Mouse (Mus musculus) MEL (cell line): ENCODE measurements at regions not wholly inside any gene's neighbourhood (a gene's known extent, or its start where the extent isn't known, plus 50 kb on each side); places are given as distances from the start of the nearest gene placed in this dataset.

Experiments used
- DNase-seq: peaks from one replicate; pipeline ENCODE4 v3.0.0; 2011; ENCODE audit warnings: low read depth, low spot score
- H3K27ac ChIP-seq: 2 replicates; pipeline ENCODE4 v1.5.1; 2012; ENCODE audit warnings: low read depth, mild to moderate bottlenecking, control low read depth, low read length, moderate library complexity; ENCODE audit not compliant: control insufficient read depth
- H3K27me3 ChIP-seq, 2 experiments: fragments of 150-350 bp in 1 of 2; sonication (generic) in 1 of 2; 2 replicates each; pipeline ENCODE4 v1.6.1; 2012; ENCODE audit warnings: low read length in 2 of 2, mild to moderate bottlenecking in 2 of 2, improper control_type of control experiment in 1 of 2, moderate library complexity in 1 of 2; ENCODE audit not compliant: insufficient read depth in 2 of 2, control insufficient read depth in 1 of 2
- H3K36me3 ChIP-seq, 2 experiments: 2 replicates each; pipeline ENCODE4 v1.6.1; 2012 to 2014; ENCODE audit warnings: low read length in 2 of 2, improper control_type of control experiment in 1 of 2, inconsistent platforms in 1 of 2, mild to moderate bottlenecking in 1 of 2; ENCODE audit not compliant: insufficient read depth in 2 of 2, control insufficient read depth in 1 of 2
- H3K4me1 ChIP-seq, 2 experiments: fragments of 150-350 bp in 1 of 2; sonication (generic) in 1 of 2; 2 replicates each; pipeline ENCODE4 v1.6.1; 2012; ENCODE audit warnings: low read length in 2 of 2, improper control_type of control experiment in 1 of 2, mild to moderate bottlenecking in 1 of 2; ENCODE audit not compliant: insufficient read depth in 2 of 2, control insufficient read depth in 1 of 2
- H3K4me3 ChIP-seq, 2 experiments: fragments of 150-350 bp in 1 of 2; sonication (generic) in 1 of 2; 2 replicates each; pipeline ENCODE4 v1.5.1; 2012; ENCODE audit warnings: low read depth in 2 of 2, low read length in 2 of 2, mild to moderate bottlenecking in 2 of 2, moderate library complexity in 2 of 2, control low read depth in 1 of 2, improper control_type of control experiment in 1 of 2; ENCODE audit not compliant: control insufficient read depth in 1 of 2, insufficient read depth in 1 of 2
- H3K79me2 ChIP-seq: 2 replicates; pipeline ENCODE4 v1.6.1; 2012; ENCODE audit warnings: mild to moderate bottlenecking, low read length, moderate library complexity; ENCODE audit not compliant: control insufficient read depth, poor library complexity, insufficient read depth
- H3K9ac ChIP-seq: 2 replicates; pipeline ENCODE4 v1.6.1; 2012; ENCODE audit warnings: low read depth, mild to moderate bottlenecking, control low read depth, low read length, moderate library complexity; ENCODE audit not compliant: control insufficient read depth, poor library complexity, severe bottlenecking
- H3K9me3 ChIP-seq: fragments of 150-350 bp; sonication (generic); replicated peaks from 2 replicates; pipeline ENCODE4 v1.6.1; 2012; ENCODE audit warnings: mild to moderate bottlenecking, low read length, improper control_type of control experiment, moderate library complexity; ENCODE audit not compliant: insufficient read depth
- BHLHE40 ChIP-seq: IDR thresholded peaks from 2 replicates; pipeline ENCODE4 v1.6.1; 2012; ENCODE audit warnings: low read depth, mild to moderate bottlenecking, inconsistent platforms, low read length, improper control_type of control experiment, borderline replicate concordance
- E2F4 ChIP-seq: IDR thresholded peaks from 2 replicates; pipeline ENCODE4 v1.6.1; 2011; ENCODE audit warnings: low read depth, low read length, improper control_type of control experiment, borderline replicate concordance
- ELF1 ChIP-seq: IDR thresholded peaks from 2 replicates; pipeline ENCODE4 v1.6.1; 2014; ENCODE audit warnings: low read depth, mild to moderate bottlenecking, inconsistent platforms, low read length, improper control_type of control experiment, moderate library complexity
- EP300 ChIP-seq, 2 experiments: IDR thresholded peaks; 2 replicates each; pipeline ENCODE4 v1.6.1; 2011; ENCODE audit warnings: improper control_type of control experiment in 2 of 2, low read length in 2 of 2, low read depth in 1 of 2, mild to moderate bottlenecking in 1 of 2
- HCFC1 ChIP-seq: IDR thresholded peaks from 2 replicates; pipeline ENCODE4 v1.6.1; 2012; ENCODE audit warnings: low read depth, mild to moderate bottlenecking, inconsistent platforms, low read length, improper control_type of control experiment, moderate library complexity
- KAT2A ChIP-seq: conservative IDR thresholded peaks from 2 replicates; pipeline ENCODE4 v1.6.1; 2012; ENCODE audit warnings: low read depth, low read length, improper control_type of control experiment, inconsistent platforms
- MAFK ChIP-seq: IDR thresholded peaks from 2 replicates; pipeline ENCODE4 v1.6.1; 2011; ENCODE audit warnings: low read depth, mild to moderate bottlenecking, low read length, improper control_type of control experiment, borderline replicate concordance
- MAX ChIP-seq: IDR thresholded peaks from 2 replicates; pipeline ENCODE4 v1.6.1; 2011; ENCODE audit warnings: low read length, improper control_type of control experiment
- MAZ ChIP-seq: IDR thresholded peaks from 2 replicates; pipeline ENCODE4 v1.6.1; 2012; ENCODE audit warnings: low read depth, mild to moderate bottlenecking, inconsistent platforms, low read length, improper control_type of control experiment
- MYB ChIP-seq: IDR thresholded peaks from 2 replicates; pipeline ENCODE4 v1.6.1; 2011; ENCODE audit warnings: mild to moderate bottlenecking, low read depth, low read length, improper control_type of control experiment
- NRF1 ChIP-seq: IDR thresholded peaks from 2 replicates; pipeline ENCODE4 v1.6.1; 2014; ENCODE audit warnings: low read depth, mild to moderate bottlenecking, inconsistent platforms, low read length, improper control_type of control experiment, moderate library complexity; ENCODE audit not compliant: poor library complexity, insufficient read depth, severe bottlenecking
- POLR2AphosphoS5 ChIP-seq: IDR thresholded peaks from 2 replicates; pipeline ENCODE4 v1.6.1; 2012; ENCODE audit warnings: low read depth, borderline replicate concordance, mild to moderate bottlenecking, inconsistent platforms, low read length, moderate library complexity, mixed read lengths
- SMC3 ChIP-seq: IDR thresholded peaks from 2 replicates; pipeline ENCODE4 v1.6.1; 2011; ENCODE audit warnings: low read depth, low read length, improper control_type of control experiment
- TCF12 ChIP-seq: IDR thresholded peaks from 2 replicates; pipeline ENCODE4 v1.6.1; 2014; ENCODE audit warnings: low read depth, mild to moderate bottlenecking, inconsistent platforms, low read length, improper control_type of control experiment, moderate library complexity
- UBTF ChIP-seq: IDR thresholded peaks from 2 replicates; pipeline ENCODE4 v1.6.1; 2012; ENCODE audit warnings: low read depth, mild to moderate bottlenecking, inconsistent platforms, low read length, improper control_type of control experiment, moderate library complexity, borderline replicate concordance; ENCODE audit not compliant: insufficient read depth
- USF1 ChIP-seq: IDR thresholded peaks from 2 replicates; pipeline ENCODE4 v1.6.1; 2014; ENCODE audit warnings: low read depth, mild to moderate bottlenecking, inconsistent platforms, low read length, improper control_type of control experiment, moderate library complexity
- ZC3H11A ChIP-seq: IDR thresholded peaks from 2 replicates; pipeline ENCODE4 v1.6.1; 2012; ENCODE audit warnings: low read depth, mild to moderate bottlenecking, inconsistent platforms, low read length, improper control_type of control experiment
- ZKSCAN1 ChIP-seq: IDR thresholded peaks from 2 replicates; pipeline ENCODE4 v1.6.1; 2012; ENCODE audit warnings: low read depth, mild to moderate bottlenecking, inconsistent platforms, low read length, improper control_type of control experiment, moderate library complexity
- ZNF384 ChIP-seq: IDR thresholded peaks from 2 replicates; pipeline ENCODE4 v1.6.1; 2012; ENCODE audit warnings: low read depth, mild to moderate bottlenecking, inconsistent platforms, low read length, improper control_type of control experiment

- Histone ChIP-seq H3K79me2 (no peaks in the 10 kb centered on the region), H3K36me3 (no peaks in the 10 kb centered on the region), H3K4me3 (no peak overlapping the region), H3K9ac (no peak overlapping the region)
- no peak for DNase-seq
- TF ChIP-seq HCFC1, result no peak
- TF ChIP-seq EP300 (IDR thresholded peaks at IDR 0.05; ENCODE audit: low read depth in 1 of 2, low read length in 2 of 2), result no peak
- TF ChIP-seq TCF12, result no peak
- TF ChIP-seq POLR2AphosphoS5, result no peak
- no peak for TF ChIP-seq MYB
- no peak for TF ChIP-seq MAX
- TF ChIP-seq USF1, result no peak
- no peak for TF ChIP-seq SMC3
- TF ChIP-seq ELF1, result no peak
- TF ChIP-seq NRF1, result no peak
- TF ChIP-seq, all 39 proteins: peak for 0
- no peak overlapping the region for H3K27ac ChIP-seq
- no peaks in the 10 kb centered on the region for H3K4me1 ChIP-seq
- H3K27me3 ChIP-seq, result no peaks in the 10 kb centered on the region
- H3K9me3 ChIP-seq, result no peaks in the 10 kb centered on the region
These were observed 294.9 kb downstream of the Lmo7 start for GRCm38 (mm10) chr14:102024646-102025045.

GRCm38 (mm10) chr14:102020161-102020605 lies 290.4 kb downstream of the Lmo7 start:
- H3K9me3 ChIP-seq, result no peaks in the 10 kb centered on the region
- no peak overlapping the region for H3K9ac ChIP-seq
- DNase-seq, result no peak
- H3K27me3 ChIP-seq, result no peaks in the 10 kb centered on the region
- no peaks in the 10 kb centered on the region for H3K36me3 ChIP-seq
- H3K79me2 ChIP-seq, result no peaks in the 10 kb centered on the region
- H3K4me3 ChIP-seq, result no peak overlapping the region
- no peak overlapping the region for H3K27ac ChIP-seq
- no peaks in the 10 kb centered on the region for H3K4me1 ChIP-seq
- TF ChIP-seq MAZ, result no peak
- TF ChIP-seq E2F4, result no peak
- TF ChIP-seq ZC3H11A, result no peak
- TF ChIP-seq ZKSCAN1, result no peak
- TF ChIP-seq KAT2A, result no peak
- TF ChIP-seq MYB, result no peak
- TF ChIP-seq UBTF, result no peak
- TF ChIP-seq POLR2AphosphoS5, result no peak
- no peak for TF ChIP-seq TCF12
- TF ChIP-seq ZNF384, result no peak
- no peak for TF ChIP-seq ELF1
- no peak for TF ChIP-seq EP300 (IDR thresholded peaks at IDR 0.05; ENCODE audit: low read depth in 1 of 2, low read length in 2 of 2)
- no peak for TF ChIP-seq BHLHE40
- TF ChIP-seq SMC3, result no peak
- TF ChIP-seq MAFK, result no peak
- TF ChIP-seq, all 39 proteins: peak for 0
